Mouse (Mus musculus) bone marrow, adult 2 months (tissue): ENCODE measurements around the gene Ccnc.

ENCODE experiments used
- CTCF ChIP-seq: fragments of 200-500 bp; IDR thresholded peaks from 2 replicates; pipeline ENCODE4 v1.5.1; 2011; ENCODE audit warnings: low read length, control low read depth; ENCODE audit not compliant: control insufficient read depth, insufficient read depth
- POLR2A ChIP-seq: fragments of 200-500 bp; IDR thresholded peaks from 2 replicates; pipeline ENCODE4 v1.6.1; 2011; ENCODE audit warnings: low read depth, mild to moderate bottlenecking, control low read depth, low read length, borderline replicate concordance; ENCODE audit not compliant: control insufficient read depth

DNA sequence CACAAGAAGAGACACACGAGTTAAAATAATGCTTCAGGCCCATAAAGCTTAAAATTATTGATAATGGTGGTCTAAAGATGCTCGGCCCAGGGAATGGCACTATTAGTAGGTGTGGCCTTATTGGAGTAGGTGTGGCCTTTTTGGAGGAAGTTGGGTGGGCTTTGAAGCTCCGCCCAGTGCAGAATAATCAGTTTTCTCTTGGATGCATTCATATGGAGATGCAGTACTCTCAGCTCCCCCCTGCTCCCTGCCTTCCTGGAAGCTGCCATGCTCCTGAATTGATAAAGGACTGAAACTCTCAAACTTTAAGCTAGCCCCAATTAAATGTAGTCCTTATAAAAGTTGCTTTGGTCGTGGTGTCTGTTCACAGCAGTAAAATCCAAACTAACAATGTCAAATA is 36.3 kb downstream of the Ccnc start:
- no peak for TF ChIP-seq CTCF
- TF ChIP-seq POLR2A, result no peak
